Mouse (Mus musculus): ENCODE measurements at regions not wholly inside any gene's neighbourhood (a gene's known extent, or its start where the extent isn't known, plus 50 kb on each side); places are given as distances from the start of the nearest gene placed in this dataset.

DNA sequence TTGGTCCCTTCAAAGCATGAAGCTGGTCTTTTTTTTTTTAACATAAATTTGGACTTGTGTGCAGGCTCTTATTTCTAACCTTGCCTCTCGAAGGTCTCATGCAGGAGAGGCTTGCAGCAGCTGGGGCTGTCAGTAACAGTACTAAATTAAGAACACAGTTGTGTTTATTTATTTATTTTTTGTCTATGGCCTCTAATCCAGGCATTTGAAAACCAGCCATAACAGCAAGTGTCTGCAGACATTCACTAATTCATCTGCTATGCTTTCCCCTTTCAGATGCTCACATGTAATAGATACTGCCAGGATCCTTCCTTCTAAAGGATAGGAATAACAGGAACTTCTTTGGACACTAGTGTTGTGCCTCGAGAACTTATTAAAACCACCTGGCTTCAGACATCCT is 172.5 kb downstream of the Rchy1 start:
- no peak overlapping the region for H3K4me2 ChIP-seq (ENCODE audit: low read depth, low read length)
- no peak for DNase-seq

DNA sequence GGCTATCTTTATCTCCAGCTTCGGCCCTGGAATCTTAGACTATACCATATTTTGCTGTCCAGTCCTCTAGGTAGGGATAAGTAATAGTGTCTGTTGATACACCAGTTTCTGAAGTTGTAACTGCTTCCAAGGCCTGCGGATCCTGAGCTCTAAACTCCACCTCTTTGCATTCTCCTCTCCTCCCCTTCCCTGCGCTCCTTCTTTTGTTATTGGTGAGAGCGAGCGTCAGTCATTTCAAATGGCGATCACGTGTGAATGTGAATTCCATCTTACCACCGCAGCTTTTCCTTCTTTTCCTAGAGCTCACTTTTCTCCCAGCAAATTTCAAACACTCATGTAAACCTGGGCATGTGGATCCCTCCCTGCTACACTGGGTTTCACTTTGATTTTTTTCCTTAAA is 178.9 kb downstream of the Rchy1 start:
- Histone ChIP-seq H3K9ac (replicated peaks) (no peak overlapping the region), H3K36me3 (replicated peaks; ENCODE audit: insufficient read depth, low read length) (no peaks in the 10 kb centered on the region), H3K4me3 (ENCODE audit: low read depth, low read length) (no peak overlapping the region), H3K27ac (ENCODE audit: low read depth) (no peak overlapping the region), H3K4me2 (ENCODE audit: low read depth, low read length) (no peak overlapping the region), H3K4me1 (ENCODE audit: insufficient read depth) (no peaks in the 10 kb centered on the region), H3K27me3 (ENCODE audit: insufficient read depth, low read length) (no peaks in the 10 kb centered on the region), H3K9me3 (ENCODE audit: low read length) (no peaks in the 10 kb centered on the region)
- no peak for ATAC-seq
- 84% methylated on average over 8 of the region's 8 CpGs for WGBS (ENCODE audit: insufficient replicate concordance)
- TF ChIP-seq CTCF (IDR thresholded peaks at IDR 0.05; ENCODE audit: low read depth) (no peak), EP300 (IDR thresholded peaks at IDR 0.05; ENCODE audit: low read depth) (no peak)
- no peak for DNase-seq

More for the DNA sequence above, 172.5 kb downstream of the Rchy1 start:
- Histone ChIP-seq H3K36me3 (replicated peaks; ENCODE audit: insufficient read depth, low read length) (no peaks in the 10 kb centered on the region), H3K9ac (replicated peaks) (no peak overlapping the region), H3K4me1 (ENCODE audit: insufficient read depth) (no peaks in the 10 kb centered on the region), H3K27me3 (ENCODE audit: insufficient read depth, low read length) (no peaks in the 10 kb centered on the region), H3K4me3 (ENCODE audit: low read depth, low read length) (no peak overlapping the region), H3K9me3 (ENCODE audit: low read length) (no peaks in the 10 kb centered on the region), H3K27ac (ENCODE audit: low read depth) (no peak overlapping the region)
- no peak for ATAC-seq
- 49% methylated on average over 2 of the region's 2 CpGs for WGBS (ENCODE audit: insufficient replicate concordance)
- TF ChIP-seq CTCF (IDR thresholded peaks at IDR 0.05; ENCODE audit: low read depth), result no peak

DNA sequence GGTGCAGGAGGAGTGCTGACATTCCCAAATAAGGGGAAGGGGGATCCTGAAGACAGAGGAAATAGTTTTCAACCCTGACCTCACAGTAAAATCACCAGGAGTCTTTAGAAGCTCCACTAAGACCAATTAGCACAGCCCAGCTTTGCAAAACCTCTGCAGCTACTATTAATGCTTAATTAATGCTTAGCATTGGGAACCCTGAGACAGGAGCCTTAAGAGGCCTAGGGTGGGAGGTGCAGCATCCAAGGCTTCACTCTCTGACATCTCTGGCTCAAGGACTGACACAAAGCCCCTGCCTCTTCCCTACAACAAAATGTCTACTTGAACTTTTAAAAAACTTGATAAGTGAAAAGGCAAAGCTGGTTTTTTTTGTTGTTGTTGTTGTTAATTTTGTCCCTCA is 185.9 kb downstream of the Rchy1 start:
- H3K9ac ChIP-seq (replicated peaks), result no peak overlapping the region
- DNase-seq (no peak), ATAC-seq (no peak)
- H3K9me3 ChIP-seq (ENCODE audit: low read length), result no peaks in the 10 kb centered on the region
- no peaks in the 10 kb centered on the region for H3K27me3 ChIP-seq (ENCODE audit: insufficient read depth, low read length)
- H3K27ac ChIP-seq (ENCODE audit: low read depth), result no peak overlapping the region
- H3K36me3 ChIP-seq (replicated peaks; ENCODE audit: insufficient read depth, low read length), result no peaks in the 10 kb centered on the region
- H3K4me1 ChIP-seq (ENCODE audit: insufficient read depth), result no peaks in the 10 kb centered on the region
- TF ChIP-seq EP300 (IDR thresholded peaks at IDR 0.05; ENCODE audit: low read depth) (no peak), CTCF (IDR thresholded peaks at IDR 0.05; ENCODE audit: low read depth) (no peak)
- H3K4me2 ChIP-seq (ENCODE audit: low read depth, low read length), result no peak overlapping the region
- no peak overlapping the region for H3K4me3 ChIP-seq (ENCODE audit: low read depth, low read length)

DNA sequence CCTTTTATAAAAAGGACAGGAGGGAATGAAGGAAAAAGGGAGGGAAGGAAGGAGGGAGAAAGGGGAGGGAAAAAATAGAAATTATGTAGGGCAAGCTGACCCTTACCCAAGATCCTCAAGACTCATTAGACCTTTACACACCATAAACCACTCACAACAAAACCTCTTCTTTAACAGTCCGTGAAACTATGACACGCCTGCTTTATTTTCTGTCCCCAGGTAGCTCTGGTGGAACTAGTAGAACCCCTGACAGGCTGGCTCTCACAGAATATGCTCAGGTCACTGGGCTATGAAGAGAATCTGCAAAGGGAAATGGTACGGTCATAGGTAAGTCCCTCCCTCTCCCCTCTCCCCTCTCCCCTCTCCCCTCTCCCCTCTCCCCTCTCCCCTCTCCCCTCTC is 188.8 kb downstream of the Rchy1 start:
- 90% methylated on average over 3 of the region's 3 CpGs for WGBS (ENCODE audit: insufficient replicate concordance)
- H3K9me3 ChIP-seq (ENCODE audit: low read length), result no peaks in the 10 kb centered on the region

DNA sequence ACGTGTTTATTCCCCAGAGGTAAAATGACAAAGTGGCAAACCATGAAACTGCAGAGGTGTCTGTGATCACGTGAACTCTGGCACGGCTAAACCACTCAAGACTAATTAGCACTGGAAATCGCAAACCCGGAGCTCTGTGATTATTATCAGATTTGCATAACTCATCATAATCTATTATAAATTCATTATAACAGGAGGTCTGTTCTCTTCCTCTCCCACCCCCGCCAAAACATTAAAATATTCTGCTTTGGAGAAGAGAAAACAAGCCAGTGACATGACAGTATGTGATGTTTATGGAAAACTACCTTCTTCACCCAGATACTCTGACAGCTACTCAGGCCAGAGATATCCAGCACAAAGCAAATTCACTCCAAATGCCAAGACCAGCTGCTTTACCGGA is 195.0 kb downstream of the Rchy1 start:
- no peak for TF ChIP-seq CTCF (IDR thresholded peaks at IDR 0.05; ENCODE audit: low read depth)
- no peak for ATAC-seq
- H3K27ac ChIP-seq (ENCODE audit: low read depth), result no peak overlapping the region
- H3K4me1 ChIP-seq (ENCODE audit: insufficient read depth), result no peaks in the 10 kb centered on the region
- no peak overlapping the region for H3K9ac ChIP-seq (replicated peaks)
- no peaks in the 10 kb centered on the region for H3K9me3 ChIP-seq (ENCODE audit: low read length)
- H3K4me3 ChIP-seq (ENCODE audit: low read depth, low read length), result no peak overlapping the region
- H3K27me3 ChIP-seq (ENCODE audit: insufficient read depth, low read length), result no peaks in the 10 kb centered on the region
- no peak overlapping the region for H3K4me2 ChIP-seq (ENCODE audit: low read depth, low read length)
- no peaks in the 10 kb centered on the region for H3K36me3 ChIP-seq (replicated peaks; ENCODE audit: insufficient read depth, low read length)
- DNase-seq, result no peak
- 83% methylated on average over 7 of the region's 7 CpGs for WGBS (ENCODE audit: insufficient replicate concordance)

More for the DNA sequence above, 188.8 kb downstream of the Rchy1 start:
- no peak overlapping the region for H3K9ac ChIP-seq (replicated peaks)
- ATAC-seq (no peak), DNase-seq (no peak)
- TF ChIP-seq CTCF (IDR thresholded peaks at IDR 0.05; ENCODE audit: low read depth), result no peak
- no peak for TF ChIP-seq EP300 (IDR thresholded peaks at IDR 0.05; ENCODE audit: low read depth)
- H3K4me2 ChIP-seq (ENCODE audit: low read depth, low read length), result no peak overlapping the region
- H3K36me3 ChIP-seq (replicated peaks; ENCODE audit: insufficient read depth, low read length), result no peaks in the 10 kb centered on the region
- no peak overlapping the region for H3K27ac ChIP-seq (ENCODE audit: low read depth)
- H3K4me3 ChIP-seq (ENCODE audit: low read depth, low read length), result no peak overlapping the region
- no peaks in the 10 kb centered on the region for H3K4me1 ChIP-seq (ENCODE audit: insufficient read depth)
- H3K27me3 ChIP-seq (ENCODE audit: insufficient read depth, low read length), result no peaks in the 10 kb centered on the region

DNA sequence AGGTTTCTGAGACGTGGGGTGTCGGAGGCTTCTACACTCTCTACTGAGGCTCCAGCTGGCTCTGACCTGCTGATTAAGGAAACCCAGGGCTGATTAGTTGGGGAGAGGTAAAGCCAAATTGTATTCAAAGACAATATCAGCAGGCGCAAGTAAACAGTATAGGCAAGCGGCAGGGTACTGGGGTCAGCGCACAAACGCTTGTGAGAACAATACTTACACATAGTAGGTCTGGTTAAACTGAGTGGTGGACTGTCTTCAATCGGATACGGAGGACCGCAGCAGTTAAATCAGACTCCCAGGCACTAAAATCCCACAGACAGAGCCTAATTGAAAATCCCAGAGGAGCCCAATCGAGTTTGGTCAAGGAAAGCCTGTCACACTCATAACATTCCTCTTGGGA is 195.8 kb downstream of the Rchy1 start:
- TF ChIP-seq EP300 (IDR thresholded peaks at IDR 0.05; ENCODE audit: low read depth) (no peak), CTCF (IDR thresholded peaks at IDR 0.05; ENCODE audit: low read depth) (no peak)
- no peak overlapping the region for H3K4me2 ChIP-seq (ENCODE audit: low read depth, low read length)
- no peak for DNase-seq
- no peak overlapping the region for H3K4me3 ChIP-seq (ENCODE audit: low read depth, low read length)
- H3K4me1 ChIP-seq (ENCODE audit: insufficient read depth), result no peaks in the 10 kb centered on the region
- no peaks in the 10 kb centered on the region for H3K27me3 ChIP-seq (ENCODE audit: insufficient read depth, low read length)
- H3K36me3 ChIP-seq (replicated peaks; ENCODE audit: insufficient read depth, low read length), result no peaks in the 10 kb centered on the region
- 63% methylated on average over 10 of the region's 10 CpGs for WGBS (ENCODE audit: insufficient replicate concordance)
- no peak overlapping the region for H3K9ac ChIP-seq (replicated peaks)
- no peak for ATAC-seq
- no peaks in the 10 kb centered on the region for H3K9me3 ChIP-seq (ENCODE audit: low read length)
- H3K27ac ChIP-seq (ENCODE audit: low read depth), result no peak overlapping the region

DNA sequence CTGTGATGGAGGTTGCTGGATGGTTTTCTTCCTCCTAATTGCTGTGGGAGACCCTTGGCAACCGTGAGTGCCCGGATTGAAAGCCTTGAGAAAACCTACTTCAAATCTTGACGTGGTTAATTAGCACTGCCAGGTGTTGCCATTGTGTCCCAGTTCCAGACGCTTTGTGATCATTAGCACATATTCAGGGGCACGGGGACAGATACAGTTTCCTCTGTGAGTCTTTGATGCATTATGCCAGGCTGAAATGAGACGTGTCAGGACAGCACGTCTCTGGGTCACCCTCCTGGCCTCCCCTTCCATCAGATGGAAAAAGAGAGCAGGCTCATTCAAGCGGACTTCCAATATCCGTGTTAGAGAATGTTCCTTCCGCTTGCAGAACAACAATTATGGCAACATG is 198.2 kb downstream of the Rchy1 start:
- no peak overlapping the region for H3K9ac ChIP-seq (replicated peaks)
- H3K27ac ChIP-seq (ENCODE audit: low read depth), result no peak overlapping the region
- no peak for TF ChIP-seq CTCF (IDR thresholded peaks at IDR 0.05; ENCODE audit: low read depth)
- TF ChIP-seq EP300 (IDR thresholded peaks at IDR 0.05; ENCODE audit: low read depth), result no peak
- no peaks in the 10 kb centered on the region for H3K27me3 ChIP-seq (ENCODE audit: insufficient read depth, low read length)
- H3K4me2 ChIP-seq (ENCODE audit: low read depth, low read length), result no peak overlapping the region
- H3K36me3 ChIP-seq (replicated peaks; ENCODE audit: insufficient read depth, low read length), result no peaks in the 10 kb centered on the region
- WGBS (ENCODE audit: insufficient replicate concordance), result 81% methylated on average over 10 of the region's 10 CpGs
- H3K9me3 ChIP-seq (ENCODE audit: low read length), result no peaks in the 10 kb centered on the region
- ATAC-seq (no peak), DNase-seq (no peak)
- H3K4me3 ChIP-seq (ENCODE audit: low read depth, low read length), result no peak overlapping the region
- no peaks in the 10 kb centered on the region for H3K4me1 ChIP-seq (ENCODE audit: insufficient read depth)
